Mouse (Mus musculus) ES-CJ7 (cell line): ENCODE results near the gene Slc30a5.

Source experiments
- DNase-seq: peaks from one replicate; pipeline ENCODE4 v3.0.0; 2011; ENCODE audit warnings: low read depth, low spot score

Gene Slc30a5

DNA sequence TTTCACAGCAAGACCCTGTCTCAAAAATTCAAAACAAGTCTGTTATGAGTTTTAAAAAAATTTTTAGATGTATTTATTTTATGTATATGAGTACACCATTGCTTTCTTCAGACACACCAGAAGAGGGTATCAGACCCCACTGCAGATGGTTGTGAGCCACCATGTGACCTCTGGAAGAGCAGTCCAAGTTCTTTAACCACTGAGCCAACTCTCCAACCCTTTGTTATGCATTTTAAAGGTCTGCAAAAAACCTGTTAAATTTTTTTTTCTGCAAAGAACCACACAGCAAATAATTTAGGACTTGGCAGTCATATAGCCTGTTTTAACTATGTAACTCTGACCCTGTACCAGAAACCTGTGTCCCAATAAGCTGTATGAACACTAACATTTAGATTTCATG, 58.5 kb downstream of the Slc30a5 start:
- DNase-seq: no peak

DNA sequence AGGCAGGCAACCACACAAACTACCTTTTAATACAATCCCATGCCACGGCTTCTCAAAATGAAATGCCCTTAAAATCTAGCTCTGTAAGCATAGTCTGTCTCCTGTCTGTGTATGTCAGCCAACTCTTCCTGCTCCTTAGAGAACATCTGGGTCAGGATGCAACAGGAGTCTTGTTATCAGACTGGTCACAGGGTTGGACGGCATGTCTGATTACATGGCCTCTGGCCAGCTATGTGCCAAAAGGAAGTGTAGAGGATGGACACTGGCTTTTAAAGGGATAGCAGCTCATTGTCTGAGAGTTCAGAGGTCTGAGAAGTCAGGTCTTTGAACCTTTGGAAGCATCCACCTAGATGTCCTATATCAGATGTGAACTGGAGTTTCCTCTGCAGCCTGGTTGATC, 77.9 kb downstream of the Slc30a5 start:
- no peak for DNase-seq

GRCm38 (mm10) chr13:100754186-100754585, 79.0 kb downstream of the Slc30a5 start:
- no peak for DNase-seq

GRCm38 (mm10) chr13:100753011-100753410, 80.2 kb downstream of the Slc30a5 start:
- no peak for DNase-seq
